Mouse (Mus musculus): ENCODE results near the gene Tyms. TPM values are rescaled to one million over a fixed set of nuclear protein-coding genes. Genes with fewer than 3 reads are reported as not detected.
A peak's percentile ranks its signal among the peaks of the same experiment; 100 is the strongest.

Gene Tyms
- polyA plus RNA-seq, 1 experiment from 2014 or later: 101 TPM

GRCm38 (mm10) chr5:30104841-30105667 is 31.6 kb upstream of the Tyms start, which contains the start of gene Garem2:
TSS of gene Garem2 (plus strand) at chr5:30105161.
- peak within 1 kb of the TSS; percentile 60 for H3K4me2 ChIP-seq (ENCODE audit: low read depth, low read length)
- no peak within 1 kb of the TSS for H3K9ac ChIP-seq (replicated peaks)
- DNase-seq (peak; percentile 32), ATAC-seq (peak; percentile 31; the same call in 1 of the 2 replicates)
- H3K27ac ChIP-seq (ENCODE audit: low read depth): no peak within 1 kb of the TSS
- H3K36me3 ChIP-seq (replicated peaks; ENCODE audit: insufficient read depth, low read length): no peaks in the 10 kb centered on the region
- TF ChIP-seq CTCF (IDR thresholded peaks at IDR 0.05; ENCODE audit: low read depth) (no peak), EP300 (IDR thresholded peaks at IDR 0.05; ENCODE audit: low read depth) (no peak)
- H3K27me3 ChIP-seq (ENCODE audit: insufficient read depth, low read length): peaks cover 55% of the 10 kb centered on the region
- 3% methylated on average over 61 of the region's 65 CpGs for WGBS (ENCODE audit: insufficient replicate concordance)
- peak within 1 kb of the TSS; percentile 30 for H3K4me3 ChIP-seq (ENCODE audit: low read depth, low read length)
- peaks cover 10% of the 10 kb centered on the region for H3K4me1 ChIP-seq (ENCODE audit: insufficient read depth)
- H3K9me3 ChIP-seq (ENCODE audit: low read length): no peaks in the 10 kb centered on the region

- H3K4me1 ChIP-seq (ENCODE audit: insufficient read depth): peaks cover 10% of the 10 kb centered on the region
- no peak overlapping the region for H3K4me3 ChIP-seq (ENCODE audit: low read depth, low read length)
- ATAC-seq (no peak), DNase-seq (peak; percentile 51)
- H3K36me3 ChIP-seq (replicated peaks; ENCODE audit: insufficient read depth, low read length): no peaks in the 10 kb centered on the region
- no peak overlapping the region for H3K4me2 ChIP-seq (ENCODE audit: low read depth, low read length)
- peaks cover 55% of the 10 kb centered on the region for H3K27me3 ChIP-seq (ENCODE audit: insufficient read depth, low read length)
- 2% methylated on average over 12 of the region's 12 CpGs for WGBS (ENCODE audit: insufficient replicate concordance)
- no peak overlapping the region for H3K27ac ChIP-seq (ENCODE audit: low read depth)
- TF ChIP-seq CTCF (IDR thresholded peaks at IDR 0.05; ENCODE audit: low read depth) (peak; percentile 66), EP300 (IDR thresholded peaks at IDR 0.05; ENCODE audit: low read depth) (no peak)
- H3K9me3 ChIP-seq (ENCODE audit: low read length): no peaks in the 10 kb centered on the region
- no peak overlapping the region for H3K9ac ChIP-seq (replicated peaks)
Observed at GRCm38 (mm10) chr5:30104339-30104738, 30.9 kb upstream of the Tyms start.

- DNase-seq (no peak), ATAC-seq (no peak)
- Histone ChIP-seq H3K27me3 (ENCODE audit: insufficient read depth, low read length) (peaks cover 55% of the 10 kb centered on the region), H3K9ac (replicated peaks) (no peak overlapping the region), H3K9me3 (ENCODE audit: low read length) (no peaks in the 10 kb centered on the region), H3K4me1 (ENCODE audit: insufficient read depth) (peaks cover 10% of the 10 kb centered on the region), H3K4me2 (ENCODE audit: low read depth, low read length) (no peak overlapping the region), H3K4me3 (ENCODE audit: low read depth, low read length) (no peak overlapping the region), H3K36me3 (replicated peaks; ENCODE audit: insufficient read depth, low read length) (no peaks in the 10 kb centered on the region), H3K27ac (ENCODE audit: low read depth) (no peak overlapping the region)
- WGBS (ENCODE audit: insufficient replicate concordance): 77% methylated on average over 3 of the region's 3 CpGs
- no peak for TF ChIP-seq EP300 (IDR thresholded peaks at IDR 0.05; ENCODE audit: low read depth)
Observed at GRCm38 (mm10) chr5:30103340-30103739, 29.9 kb upstream of the Tyms start.

- H3K4me2 ChIP-seq (ENCODE audit: low read depth, low read length): no peak overlapping the region
- peaks cover 4% of the 10 kb centered on the region for H3K27me3 ChIP-seq (ENCODE audit: insufficient read depth, low read length)
- 87% methylated on average over 1 of the region's 1 CpGs for WGBS (ENCODE audit: insufficient replicate concordance)
- no peaks in the 10 kb centered on the region for H3K36me3 ChIP-seq (replicated peaks; ENCODE audit: insufficient read depth, low read length)
- no peaks in the 10 kb centered on the region for H3K4me1 ChIP-seq (ENCODE audit: insufficient read depth)
- no peak overlapping the region for H3K27ac ChIP-seq (ENCODE audit: low read depth)
- no peak overlapping the region for H3K9ac ChIP-seq (replicated peaks)
- no peaks in the 10 kb centered on the region for H3K9me3 ChIP-seq (ENCODE audit: low read length)
- no peak overlapping the region for H3K4me3 ChIP-seq (ENCODE audit: low read depth, low read length)
- no peak for DNase-seq
- ATAC-seq: no peak
- TF ChIP-seq CTCF (IDR thresholded peaks at IDR 0.05; ENCODE audit: low read depth) (no peak), EP300 (IDR thresholded peaks at IDR 0.05; ENCODE audit: low read depth) (no peak)
Observed at GRCm38 (mm10) chr5:30098260-30098659, 24.8 kb upstream of the Tyms start.

- no peaks in the 10 kb centered on the region for H3K36me3 ChIP-seq (replicated peaks; ENCODE audit: insufficient read depth, low read length)
- no peak for ATAC-seq
Observed at GRCm38 (mm10) chr5:30095731-30096130, 22.3 kb upstream of the Tyms start.

GRCm38 (mm10) chr5:30094399-30094798 is 21.0 kb upstream of the Tyms start:
- TF ChIP-seq CTCF (IDR thresholded peaks at IDR 0.05; ENCODE audit: low read depth) (no peak; the same call in 1 of the 2 replicates), EP300 (IDR thresholded peaks at IDR 0.05; ENCODE audit: low read depth) (no peak)
- DNase-seq (no peak), ATAC-seq (no peak)
- Histone ChIP-seq H3K27me3 (ENCODE audit: insufficient read depth, low read length) (no peaks in the 10 kb centered on the region), H3K9me3 (ENCODE audit: low read length) (no peaks in the 10 kb centered on the region), H3K27ac (ENCODE audit: low read depth) (no peak overlapping the region), H3K9ac (replicated peaks) (no peak overlapping the region), H3K4me3 (ENCODE audit: low read depth, low read length) (no peak overlapping the region), H3K4me1 (ENCODE audit: insufficient read depth) (no peaks in the 10 kb centered on the region), H3K4me2 (ENCODE audit: low read depth, low read length) (no peak overlapping the region), H3K36me3 (replicated peaks; ENCODE audit: insufficient read depth, low read length) (no peaks in the 10 kb centered on the region)
- WGBS (ENCODE audit: insufficient replicate concordance): 49% methylated on average over 2 of the region's 2 CpGs

More at GRCm38 (mm10) chr5:30095731-30096130, 22.3 kb upstream of the Tyms start:
- H3K9me3 ChIP-seq (ENCODE audit: low read length): no peaks in the 10 kb centered on the region
- no peak overlapping the region for H3K4me3 ChIP-seq (ENCODE audit: low read depth, low read length)
- H3K4me1 ChIP-seq (ENCODE audit: insufficient read depth): no peaks in the 10 kb centered on the region
- 61% methylated on average over 6 of the region's 6 CpGs for WGBS (ENCODE audit: insufficient replicate concordance)
- no peak overlapping the region for H3K27ac ChIP-seq (ENCODE audit: low read depth)
- H3K4me2 ChIP-seq (ENCODE audit: low read depth, low read length): no peak overlapping the region
- no peak for DNase-seq
- no peak overlapping the region for H3K9ac ChIP-seq (replicated peaks)
- no peak for TF ChIP-seq CTCF (IDR thresholded peaks at IDR 0.05; ENCODE audit: low read depth)
- TF ChIP-seq EP300 (IDR thresholded peaks at IDR 0.05; ENCODE audit: low read depth): no peak
- no peaks in the 10 kb centered on the region for H3K27me3 ChIP-seq (ENCODE audit: insufficient read depth, low read length)

Measured in liver, postnatal 0 days (tissue).